9 mouse cellular contexts compared by ENCODE assay signal in genomic region chr11:103247504-103248177, GRCm38 (mm10). TPM values are rescaled to one million over a fixed set of nuclear protein-coding genes. Genes with fewer than 3 reads are reported as not detected.
DNase-seq lines count a peak whose midpoint lies in the region; ATAC-seq and TF ChIP-seq lines count a peak whose summit lies in the region.
"Had no signal": no experiment of that assay in that cellular context is flagged by ENCODE, and none has a peak within 500 bp of the region (broad histone marks: within the 10 kb centered on the region; RNA-seq: fewer than 3 reads in every experiment).

No protein-coding gene starts in this region.

- H3K9ac ChIP-seq in hindbrain, postnatal 0 days (replicated peaks; ENCODE audit: low read length), result no peak overlapping the region

- ATAC-seq in hindbrain, postnatal 0 days, result peak; percentile 73
- peak; percentile 14; the same call in 1 of the 2 replicates for ATAC-seq in monocyte, adult 5-6 weeks (replicated peaks; ENCODE audit: insufficient number of reproducible peaks, low FRiP score, low TSS enrichment, poor library complexity, severe bottlenecking)

- no peaks in the 10 kb centered on the region for H3K36me3 ChIP-seq in hindbrain, postnatal 0 days (ENCODE audit: insufficient read depth, low read length)

- no peak for TF ChIP-seq POLR2A in brain, embryonic 14.5 days (IDR thresholded peaks at IDR 0.05; ENCODE audit: borderline replicate concordance, extremely low read depth, insufficient read depth, insufficient read length, poor library complexity, severe bottlenecking)

- no peaks in the 10 kb centered on the region for H3K27me3 ChIP-seq in hindbrain, postnatal 0 days (ENCODE audit: insufficient read depth, low read length)

- 39% methylated on average over 11 of the region's 11 CpGs for WGBS in hindbrain, postnatal 0 days

- H3K27ac ChIP-seq in hindbrain, postnatal 0 days, result peak overlapping the region; percentile 64; the same call in 1 of the 2 replicates

- DNase-seq in adrenal gland, adult (ENCODE audit: inconsistent age in 2 of 2, low spot score in 1 of 2), result peak; percentile 76 to 85
- DNase-seq in adrenal gland, postnatal 4 days (ENCODE audit: low spot score in 2 of 2), result no peak
- peak; percentile 94 for DNase-seq in brain, embryonic 14.5 days (ENCODE audit: low read depth)
- peak; percentile 45 to 66 for DNase-seq in frontal cortex, postnatal 25 days (ENCODE audit: low spot score in 2 of 2)
- DNase-seq in hindbrain, postnatal 0 days (ENCODE audit: low spot score), result peak; percentile 90
- DNase-seq in left cerebral cortex, adult 18-20 months (ENCODE audit: low spot score in 2 of 2), result peak; percentile 74 to 81
- DNase-seq in thymus, postnatal 4 days, result no peak

- no peaks in the 10 kb centered on the region for H3K9me3 ChIP-seq in hindbrain, postnatal 0 days (ENCODE audit: low read length)

- TF ChIP-seq CTCF in brain, embryonic 14.5 days (IDR thresholded peaks at IDR 0.05; ENCODE audit: borderline replicate concordance, extremely low read depth, insufficient read depth, insufficient read length), result no peak
- TF ChIP-seq CTCF in hindbrain, postnatal 0 days (IDR thresholded peaks at IDR 0.05; ENCODE audit: low read depth), result no peak

- no peak overlapping the region for H3K4me3 ChIP-seq in hindbrain, postnatal 0 days (ENCODE audit: low read length)

- H3K4me1 ChIP-seq in hindbrain, postnatal 0 days (ENCODE audit: insufficient read depth, low read length), result peaks cover 32% of the 10 kb centered on the region

- H3K4me2 ChIP-seq in hindbrain, postnatal 0 days (ENCODE audit: low read depth, low read length), result no peak overlapping the region

RNA-seq across cellular contexts. Expression of gene Map3k14, which starts 19.6 kb away (rescaled TPM):
- total RNA-seq in adrenal gland, postnatal 4 days (2021), result 1 to 10 TPM; 6.9 to 8.0 TPM
- polyA plus RNA-seq in brain, embryonic 14.5 days (2012; rRNA removed), result 4.6 and 6.3 TPM in 2 replicates
- total RNA-seq in hindbrain, postnatal 0 days (2014; rRNA removed), result 6.7 and 9.3 TPM in 2 replicates
- polyA plus RNA-seq in hindbrain, postnatal 0 days (2015; fragmentation: Nextera tagmentation; extraction: Ambion mirVana), result 1.2 and 1.5 TPM in 2 replicates
- total RNA-seq in left cerebral cortex, adult 18-20 months (2021), result 1 to 10 TPM; 5.7 to 5.9 TPM
- total RNA-seq in monocyte, adult 5-6 weeks (2017), result 72.0 to 89.0 TPM (median 88.0 TPM) in 3 replicates

RNA-seq across cellular contexts. Expression of gene Spata32, which starts 29.4 kb away (rescaled TPM):
- total RNA-seq in adrenal gland, postnatal 4 days (2021), result not detected
- polyA plus RNA-seq in brain, embryonic 14.5 days (2012; rRNA removed), result 0.48 and 0.68 TPM in 2 replicates
- 1.4 and 1.5 TPM in 2 replicates for total RNA-seq in hindbrain, postnatal 0 days (2014; rRNA removed)
- 1.6 TPM in 2 replicates for polyA plus RNA-seq in hindbrain, postnatal 0 days (2015; fragmentation: Nextera tagmentation; extraction: Ambion mirVana)
- 1 to 10 TPM; 1.5 to 1.8 TPM for total RNA-seq in left cerebral cortex, adult 18-20 months (2021)
- total RNA-seq in monocyte, adult 5-6 weeks (2017), result not detected in 3 replicates

RNA-seq across cellular contexts. Expression of gene 1700023F06Rik, which starts 39.3 kb away (rescaled TPM):
- total RNA-seq in adrenal gland, postnatal 4 days (2021), result under 1 TPM; 0.45 to 0.70 TPM
- 1.4 and 1.7 TPM in 2 replicates for polyA plus RNA-seq in brain, embryonic 14.5 days (2012; rRNA removed)
- total RNA-seq in hindbrain, postnatal 0 days (2014; rRNA removed), result not detected in 2 replicates
- polyA plus RNA-seq in hindbrain, postnatal 0 days (2015; fragmentation: Nextera tagmentation; extraction: Ambion mirVana), result 3.7 and 4.7 TPM in 2 replicates
- total RNA-seq in left cerebral cortex, adult 18-20 months (2021), result 1 to 10 TPM; 1.8 to 2.0 TPM
- total RNA-seq in monocyte, adult 5-6 weeks (2017), result not detected in 3 replicates
- total RNA-seq: common myeloid progenitor, adult 5-6 weeks had no signal

Comparison
In these comparisons a context has a peak if more than half of its experiments do, and no peak if none do; other contexts are left out.
1. DNase-seq: peak in adrenal gland, adult (2 of 2), brain, embryonic 14.5 days (single experiment), frontal cortex, postnatal 25 days (2 of 2), hindbrain, postnatal 0 days (single experiment) and left cerebral cortex, adult 18-20 months (2 of 2); none in adrenal gland, postnatal 4 days (0 of 2) and thymus, postnatal 4 days (single experiment).